Mouse (Mus musculus) liver, embryonic 12.5 days (tissue): ENCODE measurements around the gene Evx2. TPM values are rescaled to one million over a fixed set of nuclear protein-coding genes. Genes with fewer than 3 reads are reported as not detected.
A peak's percentile ranks its signal among the peaks of the same experiment; 100 is the strongest.

Source experiments
- ATAC-seq: fragments of 200-750 bp; cut with Nextera tagmentation; 2 replicates; pipeline ENCODE4 v1.8.0; 2017; ENCODE audit warnings: moderate number of reproducible peaks, mild to moderate bottlenecking, moderate library complexity
- H3K27ac ChIP-seq: fragments of 300-500 bp; sonication (generic); 2 replicates; pipeline ENCODE4 v1.5.1; 2016; ENCODE audit warnings: mild to moderate bottlenecking
- H3K27me3 ChIP-seq: fragments of 300-500 bp; sonication (generic); replicated peaks from 2 replicates; pipeline ENCODE4 v1.6.1; 2016; ENCODE audit warnings: mild to moderate bottlenecking, moderate library complexity
- H3K36me3 ChIP-seq: fragments of 300-500 bp; sonication (generic); 2 replicates; pipeline ENCODE4 v1.6.1; 2016; ENCODE audit warnings: mild to moderate bottlenecking, moderate library complexity
- H3K4me1 ChIP-seq: fragments of 300-500 bp; sonication (generic); 2 replicates; pipeline ENCODE4 v1.6.1; 2016
- H3K4me2 ChIP-seq: fragments of 300-500 bp; sonication (generic); 2 replicates; pipeline ENCODE4 v1.6.1; 2016; ENCODE audit warnings: mild to moderate bottlenecking, moderate library complexity
- H3K4me3 ChIP-seq: fragments of 300-500 bp; sonication (generic); 2 replicates; pipeline ENCODE4 v1.5.1; 2016; ENCODE audit warnings: mild to moderate bottlenecking, moderate library complexity
- H3K9ac ChIP-seq: fragments of 300-500 bp; sonication (generic); 2 replicates; pipeline ENCODE4 v1.6.1; 2016; ENCODE audit warnings: mild to moderate bottlenecking, moderate library complexity
- H3K9me3 ChIP-seq: fragments of 300-500 bp; sonication (generic); replicated peaks from 2 replicates; pipeline ENCODE4 v1.6.1; 2016; ENCODE audit warnings: mild to moderate bottlenecking, moderate library complexity
- WGBS: fragments of 180-500 bp; shearing (Covaris S2); methylation state at CpG from one replicate; pipeline ENCODE4 v1.1.7; 2016; ENCODE audit not compliant: insufficient replicate concordance; 5-methylcytosine and 5-hydroxymethylcytosine counted together
- polyA plus RNA-seq: library from polyadenylated mRNA; unstranded; fragments of >200 nt; fragmentation: Nextera tagmentation; extraction: Ambion mirVana; gene quantifications from 2 replicates; pipeline ENCODE4 v1.2.1, GENCODE M21; 2016

Evx2 gene
- polyA plus RNA-seq, 1 experiment from 2014 or later: not detected

DNA sequence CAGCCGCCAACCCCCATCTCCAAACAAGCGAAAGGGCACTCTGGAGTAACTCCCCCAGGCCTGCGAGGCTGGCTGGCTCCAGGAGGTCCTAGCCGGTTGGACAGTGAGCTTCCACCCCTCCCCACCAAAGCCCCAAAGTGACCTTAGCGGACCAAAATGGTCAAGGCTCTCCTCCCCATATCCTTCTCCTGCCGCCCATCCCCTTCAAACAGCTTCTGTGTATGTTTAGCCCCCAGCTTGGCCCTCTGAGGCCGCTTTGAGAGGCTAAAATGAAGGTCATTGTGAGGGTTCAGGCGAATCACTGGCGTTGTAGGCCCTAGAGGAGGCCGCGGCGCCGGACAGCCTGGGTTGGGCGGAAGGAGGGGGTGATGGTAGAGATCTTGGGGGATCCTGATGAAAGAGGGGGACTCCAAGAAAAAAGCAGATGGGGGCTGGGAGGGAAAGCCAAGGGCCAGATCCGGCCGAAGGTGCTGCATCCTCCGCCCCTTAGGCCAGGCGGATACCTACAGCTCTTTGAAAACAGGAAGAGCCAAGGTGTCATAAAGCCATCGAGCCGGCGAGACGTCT, 41.3 kb upstream of the Evx2 start:
- Histone ChIP-seq H3K9me3 (no peaks in the 10 kb centered on the region), H3K27ac (no peak overlapping the region), H3K27me3 (peaks cover 100% of the 10 kb centered on the region), H3K4me1 (peaks cover 20% of the 10 kb centered on the region), H3K4me3 (no peak overlapping the region), H3K36me3 (no peaks in the 10 kb centered on the region), H3K4me2 (no peak overlapping the region), H3K9ac (no peak overlapping the region)
- no peak for ATAC-seq
- WGBS: 13% methylated on average over 22 of the region's 22 CpGs

DNA sequence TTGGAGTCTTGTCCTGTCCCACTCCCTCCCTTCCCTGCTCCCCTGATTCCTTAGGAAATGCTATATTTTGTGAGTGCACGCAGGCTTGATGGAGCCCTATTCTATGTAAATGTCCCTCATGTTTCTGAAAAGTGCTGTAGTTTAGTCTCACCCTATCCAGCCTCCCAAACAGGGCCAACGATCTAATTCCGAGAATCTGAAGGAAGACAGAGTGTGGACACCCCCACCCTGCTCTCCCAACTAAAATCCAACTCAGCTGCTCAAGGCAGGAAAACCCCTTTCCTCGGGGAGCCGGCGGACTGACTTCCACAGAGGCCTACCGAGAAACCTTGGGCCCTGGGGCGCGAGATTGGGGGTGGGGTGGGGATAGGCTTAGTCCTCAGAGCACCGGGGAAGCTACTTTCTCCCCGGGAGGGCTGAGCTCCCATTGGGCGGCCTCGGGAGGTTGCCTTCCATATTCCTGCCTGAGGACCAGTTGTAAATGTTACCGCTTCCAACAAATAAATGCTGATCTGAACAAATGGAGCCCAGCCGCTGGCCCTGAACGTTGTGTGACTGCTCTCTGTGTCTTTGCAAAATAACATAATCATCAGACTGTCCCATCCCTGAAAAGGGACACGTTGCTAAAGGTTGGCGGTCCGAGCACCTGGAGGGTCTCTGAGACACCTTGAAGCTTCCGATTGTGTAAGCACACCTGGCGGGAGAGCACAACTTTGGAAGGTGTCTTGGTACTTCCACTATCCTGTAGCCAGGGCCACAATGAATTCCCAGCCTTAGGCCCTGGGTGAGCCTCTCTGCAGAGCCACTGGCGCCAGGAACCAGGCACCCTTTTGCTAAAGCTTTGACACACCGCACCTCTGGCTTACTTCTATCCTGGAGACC, 40.5 kb upstream of the Evx2 start:
- Histone ChIP-seq H3K27me3 (peaks cover 100% of the 10 kb centered on the region), H3K4me2 (no peak overlapping the region), H3K4me3 (no peak overlapping the region), H3K9me3 (no peaks in the 10 kb centered on the region), H3K4me1 (peaks cover 13% of the 10 kb centered on the region; the same call in 1 of the 2 replicates), H3K36me3 (no peaks in the 10 kb centered on the region), H3K27ac (no peak overlapping the region), H3K9ac (no peak overlapping the region)
- no peak for ATAC-seq
- WGBS: 10% methylated on average over 23 of the region's 23 CpGs

DNA sequence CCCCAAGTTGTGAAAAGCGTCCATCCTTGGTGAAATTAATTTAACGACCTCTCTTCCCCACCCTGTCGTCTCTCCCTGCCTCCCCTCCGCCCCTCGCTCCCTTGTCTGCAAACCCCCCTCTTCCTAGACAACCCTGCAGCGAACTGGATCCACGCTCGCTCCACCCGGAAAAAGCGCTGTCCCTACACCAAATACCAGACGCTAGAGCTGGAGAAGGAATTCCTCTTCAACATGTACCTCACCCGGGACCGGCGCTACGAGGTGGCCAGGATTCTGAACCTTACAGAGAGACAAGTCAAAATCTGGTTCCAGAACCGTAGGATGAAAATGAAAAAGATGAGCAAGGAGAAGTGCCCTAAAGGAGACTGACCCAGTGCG, 39.7 kb upstream of the Evx2 start:
- no peaks in the 10 kb centered on the region for H3K9me3 ChIP-seq
- 2% methylated on average over 17 of the region's 17 CpGs for WGBS
- ATAC-seq: no peak
- peaks cover 9% of the 10 kb centered on the region; the same call in 1 of the 2 replicates for H3K4me1 ChIP-seq
- no peak overlapping the region for H3K9ac ChIP-seq
- H3K4me2 ChIP-seq: no peak overlapping the region
- no peak overlapping the region for H3K27ac ChIP-seq
- no peak overlapping the region for H3K4me3 ChIP-seq
- H3K27me3 ChIP-seq: peaks cover 100% of the 10 kb centered on the region
- H3K36me3 ChIP-seq: no peaks in the 10 kb centered on the region

DNA sequence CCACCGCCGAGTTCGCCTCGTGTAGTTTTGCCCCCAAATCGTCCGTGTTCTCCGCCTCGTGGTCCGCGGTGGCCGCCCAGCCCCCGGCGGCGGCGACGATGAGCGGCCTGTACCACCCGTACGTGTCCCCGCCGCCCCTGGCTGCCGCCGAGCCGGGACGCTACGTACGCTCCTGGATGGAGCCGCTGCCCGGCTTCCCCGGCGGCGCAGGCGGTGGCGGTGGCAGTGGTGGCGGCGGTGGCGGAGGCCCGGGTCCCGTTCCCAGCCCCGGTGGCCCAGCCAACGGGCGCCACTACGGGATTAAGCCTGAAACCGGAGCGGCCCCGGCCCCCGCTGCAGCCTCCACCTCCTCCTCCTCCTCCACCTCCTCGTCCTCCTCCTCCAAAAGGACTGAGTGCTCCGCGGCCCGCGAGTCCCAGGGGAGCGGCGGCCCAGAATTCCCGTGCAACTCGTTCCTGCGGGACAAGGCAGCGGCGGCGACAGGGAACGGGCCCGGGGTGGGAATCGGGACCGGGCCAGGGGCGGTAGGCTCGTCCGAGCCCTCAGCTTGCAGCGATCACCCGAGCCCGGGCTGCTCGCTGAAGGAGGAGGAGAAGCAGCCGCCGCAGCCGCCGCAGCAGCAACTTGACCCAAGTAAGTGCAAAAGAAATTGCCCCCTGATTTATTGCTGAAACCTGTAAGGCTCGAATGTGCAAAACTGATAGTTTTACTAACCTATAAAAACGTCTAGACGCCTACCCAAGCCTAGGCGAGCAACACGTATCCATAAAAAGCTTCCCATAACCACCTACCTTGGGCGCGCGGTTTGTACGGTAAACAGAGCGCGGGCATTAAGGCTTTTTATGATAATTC, 39.1 kb upstream of the Evx2 start:
- no peak overlapping the region for H3K9ac ChIP-seq
- WGBS: 2% methylated on average over 64 of the region's 86 CpGs
- H3K36me3 ChIP-seq: no peaks in the 10 kb centered on the region
- peak overlapping the region; percentile 55 for H3K4me2 ChIP-seq
- H3K9me3 ChIP-seq: no peaks in the 10 kb centered on the region
- H3K4me3 ChIP-seq: peak overlapping the region; percentile 35
- H3K27me3 ChIP-seq: peaks cover 100% of the 10 kb centered on the region
- H3K4me1 ChIP-seq: peaks cover 9% of the 10 kb centered on the region; the same call in 1 of the 2 replicates
- no peak for ATAC-seq
- H3K27ac ChIP-seq: no peak overlapping the region

DNA sequence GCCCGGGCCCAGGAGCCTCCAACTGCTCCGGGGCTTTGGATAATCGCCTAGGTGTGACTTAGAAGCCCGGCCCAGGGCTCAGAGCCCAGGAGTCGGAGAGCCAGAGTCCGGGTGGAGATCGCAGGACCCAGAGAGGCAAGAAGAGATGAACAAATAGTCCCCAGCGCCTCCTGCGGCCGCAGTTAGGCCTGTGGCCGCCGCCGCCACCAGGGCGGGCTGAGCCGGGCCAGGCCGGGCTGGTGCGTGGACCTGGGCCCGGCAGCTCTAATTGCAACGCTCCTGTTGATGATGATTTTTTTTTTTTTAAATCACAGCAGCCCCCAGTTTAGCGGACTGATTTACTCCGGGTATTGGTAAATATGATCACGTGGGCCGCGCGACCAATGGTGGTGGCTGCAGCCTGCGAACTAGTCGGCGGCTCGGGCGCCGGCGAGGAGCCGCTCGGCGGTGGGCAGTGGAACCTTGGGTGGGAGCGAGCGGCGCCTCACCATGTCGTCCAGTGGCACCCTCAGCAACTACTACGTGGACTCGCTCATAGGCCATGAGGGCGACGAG, 38.3 kb upstream of the Evx2 start, which contains the start of gene Hoxd9:
Gene Hoxd9, plus strand, starts transcription at position 161 of the 555 bp plus-strand sequence.
- peaks cover 100% of the 10 kb centered on the region for H3K27me3 ChIP-seq
- H3K4me2 ChIP-seq: peak within 1 kb of the TSS; percentile 55
- H3K9me3 ChIP-seq: no peaks in the 10 kb centered on the region
- no peak; the same call in 1 of the 2 replicates for ATAC-seq
- H3K9ac ChIP-seq: no peak within 1 kb of the TSS
- no peak within 1 kb of the TSS for H3K27ac ChIP-seq
- no peaks in the 10 kb centered on the region for H3K36me3 ChIP-seq
- peaks cover 9% of the 10 kb centered on the region; the same call in 1 of the 2 replicates for H3K4me1 ChIP-seq
- WGBS: under 1% methylated on average over 43 of the region's 43 CpGs
- peak within 1 kb of the TSS; percentile 35 for H3K4me3 ChIP-seq

DNA sequence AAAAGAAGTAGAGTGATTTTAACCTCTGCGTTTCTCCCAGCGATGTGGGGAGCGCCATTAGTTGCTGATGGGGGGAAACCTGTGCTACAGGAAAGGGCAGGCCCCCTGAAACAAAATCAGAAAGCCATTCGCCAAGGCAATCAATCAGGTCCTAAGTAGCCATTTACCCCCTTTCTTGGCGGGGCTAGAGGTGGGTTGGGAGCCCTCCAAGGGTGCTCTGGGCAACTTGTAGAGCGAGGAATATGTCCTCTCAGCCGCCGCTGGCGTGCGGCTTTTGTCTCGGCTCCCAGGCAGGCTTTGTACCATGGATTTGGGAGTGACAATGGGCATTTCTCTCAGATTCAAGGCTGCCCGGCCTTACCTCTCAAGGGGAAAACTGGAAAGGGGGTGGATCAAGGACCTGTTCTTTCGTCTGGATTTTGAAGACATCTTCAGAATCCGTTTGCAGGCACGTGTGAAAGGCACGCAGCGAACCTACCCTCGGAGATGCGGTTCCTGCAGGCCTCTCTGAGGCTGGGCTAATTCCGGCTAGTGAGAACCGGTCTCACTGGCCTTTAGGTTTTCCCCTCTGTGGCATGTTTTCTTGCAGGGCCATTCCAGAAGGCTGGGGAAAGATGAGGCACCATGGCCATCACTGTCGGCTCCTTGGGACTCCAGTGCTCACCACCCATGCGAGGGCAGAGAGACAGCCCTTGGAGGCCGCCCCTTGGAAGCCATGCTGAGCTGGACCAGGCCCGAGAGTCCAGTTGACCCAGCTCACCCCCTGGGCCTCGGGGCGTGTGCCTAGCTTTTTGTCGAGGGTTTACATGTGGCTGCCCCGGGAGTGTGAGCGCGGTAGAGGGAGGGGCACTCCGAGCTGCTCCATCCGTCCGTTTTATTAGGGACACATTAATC, 37.3 kb upstream of the Evx2 start:
- no peaks in the 10 kb centered on the region for H3K36me3 ChIP-seq
- no peak overlapping the region for H3K9ac ChIP-seq
- ATAC-seq: no peak
- H3K4me1 ChIP-seq: peaks cover 9% of the 10 kb centered on the region; the same call in 1 of the 2 replicates
- 5% methylated on average over 34 of the region's 34 CpGs for WGBS
- H3K9me3 ChIP-seq: no peaks in the 10 kb centered on the region
- H3K27ac ChIP-seq: no peak overlapping the region
- H3K4me2 ChIP-seq: no peak overlapping the region
- H3K4me3 ChIP-seq: no peak overlapping the region
- H3K27me3 ChIP-seq: peaks cover 100% of the 10 kb centered on the region

DNA sequence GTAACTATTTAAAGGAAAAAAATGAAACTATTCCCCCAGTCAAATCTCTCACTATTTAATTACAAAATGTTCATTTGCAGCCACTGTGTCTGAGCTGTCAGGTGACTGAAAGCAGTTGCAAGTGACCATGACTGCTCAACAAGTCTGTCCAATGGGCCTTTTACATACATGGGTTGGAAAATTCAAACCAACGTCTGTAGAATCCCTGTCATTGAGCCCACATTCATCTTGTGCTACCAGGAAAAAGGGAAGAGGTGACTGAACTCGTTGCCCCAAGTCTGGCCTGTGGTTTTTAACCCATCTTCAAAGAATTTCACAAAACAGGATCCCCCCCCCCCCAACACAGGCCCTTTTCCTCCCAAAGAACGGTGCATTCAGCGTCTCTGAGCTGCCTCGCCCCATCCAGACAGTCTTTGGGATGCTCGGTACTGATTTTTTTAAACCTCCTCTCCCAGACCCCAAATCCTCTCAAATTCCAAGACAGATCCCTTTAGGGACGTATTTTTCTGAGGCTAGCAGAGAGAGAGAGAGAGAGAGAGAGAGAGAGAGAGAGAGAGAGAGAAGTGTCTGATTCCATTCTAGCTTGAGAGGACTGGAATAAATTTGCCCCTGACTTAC, 36.6 kb upstream of the Evx2 start:
- Histone ChIP-seq H3K4me3 (no peak overlapping the region), H3K9me3 (no peaks in the 10 kb centered on the region), H3K36me3 (no peaks in the 10 kb centered on the region), H3K9ac (no peak overlapping the region), H3K4me2 (no peak overlapping the region), H3K27ac (no peak overlapping the region), H3K4me1 (peaks cover 9% of the 10 kb centered on the region; the same call in 1 of the 2 replicates), H3K27me3 (peaks cover 100% of the 10 kb centered on the region)
- WGBS: 2% methylated on average over 7 of the region's 7 CpGs
- ATAC-seq: no peak

DNA sequence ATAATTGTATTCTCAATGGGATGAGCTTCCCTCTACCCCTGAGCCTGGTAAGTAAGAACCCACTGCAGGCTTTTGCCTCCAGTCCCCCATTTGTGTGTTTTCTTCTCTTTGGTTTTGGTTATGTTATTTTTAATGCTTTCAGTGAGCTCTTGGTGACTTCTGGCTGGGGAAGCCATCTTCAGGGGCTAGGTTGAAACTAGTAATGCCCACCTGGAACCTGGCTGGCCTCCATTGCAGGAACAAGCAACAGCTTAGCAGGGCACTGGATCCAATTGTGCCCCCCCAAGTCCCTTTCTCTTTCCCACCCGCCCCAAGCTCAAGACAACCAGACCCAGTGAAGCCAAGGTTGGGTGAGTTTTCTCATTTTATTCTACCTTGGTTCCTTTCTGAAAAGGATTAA, 36.0 kb upstream of the Evx2 start:
- 5% methylated on average over 1 of the region's 1 CpGs for WGBS
- H3K9ac ChIP-seq: no peak overlapping the region
- ATAC-seq: no peak
- H3K27ac ChIP-seq: no peak overlapping the region
- H3K27me3 ChIP-seq: peaks cover 99% of the 10 kb centered on the region
- no peak overlapping the region for H3K4me3 ChIP-seq
- H3K9me3 ChIP-seq: no peaks in the 10 kb centered on the region
- H3K4me1 ChIP-seq: peaks cover 9% of the 10 kb centered on the region; the same call in 1 of the 2 replicates
- H3K36me3 ChIP-seq: no peaks in the 10 kb centered on the region
- no peak overlapping the region for H3K4me2 ChIP-seq

DNA sequence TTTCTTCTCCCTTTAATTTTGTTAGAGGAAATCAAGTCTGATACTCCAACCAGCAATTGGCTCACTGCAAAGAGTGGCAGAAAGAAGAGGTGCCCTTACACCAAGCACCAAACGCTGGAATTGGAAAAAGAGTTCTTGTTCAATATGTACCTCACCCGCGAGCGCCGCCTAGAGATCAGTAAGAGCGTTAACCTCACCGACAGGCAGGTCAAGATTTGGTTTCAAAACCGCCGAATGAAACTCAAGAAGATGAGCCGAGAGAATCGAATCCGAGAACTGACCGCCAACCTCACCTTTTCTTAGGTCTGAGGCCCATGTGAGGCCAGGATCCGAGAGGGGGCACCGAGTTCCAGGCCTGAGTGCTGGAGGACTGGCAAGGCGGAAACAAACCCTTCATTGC, 34.7 kb upstream of the Evx2 start:
- ATAC-seq: no peak
- no peak overlapping the region for H3K4me3 ChIP-seq
- H3K27ac ChIP-seq: no peak overlapping the region
- 2% methylated on average over 16 of the region's 16 CpGs for WGBS
- H3K36me3 ChIP-seq: no peaks in the 10 kb centered on the region
- H3K4me1 ChIP-seq: peaks cover 9% of the 10 kb centered on the region; the same call in 1 of the 2 replicates
- H3K9ac ChIP-seq: no peak overlapping the region
- peaks cover 98% of the 10 kb centered on the region for H3K27me3 ChIP-seq
- H3K4me2 ChIP-seq: no peak overlapping the region
- H3K9me3 ChIP-seq: no peaks in the 10 kb centered on the region

DNA sequence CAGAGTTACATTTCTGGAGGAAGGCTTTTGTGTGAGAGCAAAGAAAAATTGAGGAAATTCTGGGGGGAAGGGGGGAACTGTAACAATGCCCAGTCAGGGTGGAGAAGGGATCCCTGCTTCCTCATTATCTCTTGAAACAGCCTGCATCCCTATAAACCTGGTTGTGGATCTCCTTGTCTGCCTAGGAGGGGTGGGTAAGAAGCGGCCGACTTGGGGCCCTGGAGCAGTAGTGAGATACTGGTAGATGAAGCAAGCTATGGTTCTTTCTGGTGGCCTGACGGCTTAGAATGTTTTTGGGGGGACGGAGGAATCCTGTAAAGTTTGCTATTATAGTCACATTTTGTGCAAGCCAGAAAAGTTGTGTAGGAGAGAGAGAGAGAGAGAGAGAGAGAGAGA, 34.1 kb upstream of the Evx2 start:
- ATAC-seq: no peak
- no peaks in the 10 kb centered on the region for H3K9me3 ChIP-seq
- H3K27ac ChIP-seq: no peak overlapping the region
- H3K36me3 ChIP-seq: no peaks in the 10 kb centered on the region
- H3K27me3 ChIP-seq: peaks cover 98% of the 10 kb centered on the region
- H3K4me1 ChIP-seq: peaks cover 7% of the 10 kb centered on the region; the same call in 1 of the 2 replicates
- H3K9ac ChIP-seq: no peak overlapping the region
- H3K4me2 ChIP-seq: no peak overlapping the region
- WGBS: 9% methylated on average over 4 of the region's 4 CpGs
- H3K4me3 ChIP-seq: no peak overlapping the region
